Mouse (Mus musculus): ENCODE data around the gene Brms1l. TPM values are rescaled to one million over a fixed set of nuclear protein-coding genes. Genes with fewer than 3 reads are reported as not detected.
"Not testable (repeated sequence)": the region's sequence is repeated elsewhere in the genome, so short reads cannot be mapped to it uniquely, and the experiment has no call there.

The Brms1l gene
- 10 to 100 TPM; 46.7 to 68.7 (median 56.0) TPM for total RNA-seq (2022)

DNA sequence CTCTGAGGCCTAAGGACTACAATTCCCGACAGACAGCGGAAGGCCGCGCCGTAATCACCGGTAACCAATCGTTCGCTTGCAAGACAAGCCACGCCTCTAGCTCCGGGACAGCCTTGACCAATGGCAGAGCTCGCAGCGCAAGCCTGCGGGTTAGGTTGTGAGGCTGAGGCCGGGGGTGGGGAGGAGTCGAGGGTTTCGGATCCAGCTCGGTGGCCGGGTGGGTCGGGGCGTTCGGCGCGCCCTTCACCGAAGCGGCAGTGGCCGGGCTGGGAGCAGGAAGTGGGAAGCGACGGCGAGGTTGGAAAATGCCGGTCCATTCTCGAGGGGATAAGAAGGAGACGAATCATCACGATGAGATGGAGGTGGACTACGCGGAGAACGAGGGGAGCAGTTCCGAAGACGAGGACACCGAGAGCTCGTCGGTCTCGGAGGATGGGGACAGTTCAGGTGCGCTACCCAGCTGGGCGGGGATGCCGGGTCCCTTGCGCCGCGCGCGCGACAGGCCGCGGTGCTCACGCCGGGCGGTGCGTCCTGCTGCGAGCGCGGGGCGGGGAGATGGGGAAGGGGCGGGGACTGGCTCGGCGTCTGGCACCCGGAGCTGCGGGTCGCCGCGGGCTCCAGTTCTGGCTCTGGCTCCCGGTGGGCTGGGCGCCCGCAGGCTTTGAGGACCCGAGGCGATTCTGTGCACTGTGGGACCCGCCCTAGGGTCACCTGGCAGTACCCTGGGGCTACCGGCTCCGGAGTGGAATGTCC, at the start of gene Brms1l:
Gene Brms1l (plus strand): TSS at position 126 of the 753 bp plus-strand sequence.
- DNase-seq, result peak; percentile 96

GRCm38 (mm10) chr12:55794485-55794884, 41.6 kb upstream of the Brms1l start:
- not testable (repeated sequence) for DNase-seq

- no peak for DNase-seq
Observed at GRCm38 (mm10) chr12:55797103-55797502, 39.0 kb upstream of the Brms1l start.

DNA sequence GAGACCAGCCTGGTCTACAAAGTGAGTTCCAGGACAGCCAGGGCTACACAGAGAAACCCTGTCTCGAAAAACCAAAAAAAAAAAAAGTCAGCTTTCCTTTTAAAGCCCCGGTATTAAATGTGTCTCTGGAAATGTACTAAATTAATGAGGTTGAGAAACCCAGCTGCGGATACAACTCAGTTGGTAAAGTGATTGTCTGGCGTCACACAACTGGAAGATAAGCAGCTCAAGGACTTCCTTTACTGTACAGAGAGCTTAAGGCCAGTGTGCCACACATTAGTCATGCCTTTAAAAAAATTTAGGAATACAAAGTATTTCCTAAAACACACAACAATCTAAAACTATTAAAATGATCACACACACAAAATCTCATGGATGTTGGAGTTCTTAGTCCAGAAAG, 37.4 kb upstream of the Brms1l start:
- no peak for DNase-seq

- no peak for DNase-seq
Observed at GRCm38 (mm10) chr12:55800144-55800543, 36.0 kb upstream of the Brms1l start.

GRCm38 (mm10) chr12:55801131-55801530, 35.0 kb upstream of the Brms1l start:
- no peak for DNase-seq

GRCm38 (mm10) chr12:55805035-55805434, 31.1 kb upstream of the Brms1l start:
- no peak for DNase-seq

DNA sequence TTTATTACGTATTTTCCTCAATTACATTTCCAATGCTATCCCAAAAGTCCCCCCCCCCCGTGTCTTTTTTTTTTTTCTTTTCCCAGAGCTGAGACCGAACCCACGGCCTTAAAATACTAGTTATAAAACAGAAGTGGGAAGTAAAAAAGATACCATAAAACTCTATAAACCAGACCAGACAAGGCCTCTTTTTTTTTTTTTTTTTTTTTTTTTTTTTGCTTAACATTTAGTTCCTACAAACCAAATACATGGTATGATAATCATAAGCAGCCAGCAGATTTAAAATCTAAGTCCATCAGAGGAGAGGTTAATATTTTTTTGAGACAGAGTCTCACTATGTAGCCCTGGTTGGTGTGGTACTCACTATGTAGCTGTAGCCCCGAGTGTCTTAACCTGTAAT, 19.6 kb upstream of the Brms1l start:
- no peak for DNase-seq

- peak; percentile 22 for DNase-seq
Observed at GRCm38 (mm10) chr12:55820119-55820660, 15.9 kb upstream of the Brms1l start.

DNA sequence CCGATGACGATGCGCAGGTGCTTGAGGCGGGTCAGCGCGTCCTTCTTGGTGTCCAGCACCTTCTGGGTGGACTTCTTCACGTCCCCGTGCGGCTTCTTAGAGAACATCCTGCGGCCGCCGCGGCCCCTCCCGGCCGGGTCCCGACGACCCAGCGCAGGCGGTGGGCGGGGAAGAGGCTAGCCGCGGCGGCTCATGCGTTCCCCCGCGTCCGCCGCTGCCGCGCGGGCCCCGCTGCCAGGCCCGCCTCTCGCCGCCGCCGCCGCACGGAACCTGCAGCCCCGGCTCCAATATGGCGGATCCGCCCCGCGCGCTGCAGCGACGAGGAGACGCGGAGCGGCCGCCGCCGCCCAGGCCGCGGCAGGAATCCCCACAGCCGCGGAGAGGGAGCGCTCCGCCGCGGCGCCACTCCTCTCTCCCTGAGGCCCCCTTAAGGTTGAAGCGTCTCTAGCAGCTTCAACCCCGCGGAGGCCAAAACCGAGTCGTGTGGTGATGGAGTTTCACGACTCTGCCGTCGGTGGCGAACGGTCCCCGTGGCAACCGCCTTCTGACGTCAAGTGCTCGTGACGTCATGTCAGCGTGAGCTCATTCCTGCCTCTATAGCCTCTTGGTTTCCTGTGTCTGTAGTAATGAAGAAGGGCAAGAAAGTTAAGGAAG, 15.3 kb upstream of the Brms1l start, which contains the start of gene Ralgapa1:
Gene Ralgapa1 (minus strand): TSS at position 507 of the 654 bp plus-strand sequence.
- peak; percentile 81 for DNase-seq

DNA sequence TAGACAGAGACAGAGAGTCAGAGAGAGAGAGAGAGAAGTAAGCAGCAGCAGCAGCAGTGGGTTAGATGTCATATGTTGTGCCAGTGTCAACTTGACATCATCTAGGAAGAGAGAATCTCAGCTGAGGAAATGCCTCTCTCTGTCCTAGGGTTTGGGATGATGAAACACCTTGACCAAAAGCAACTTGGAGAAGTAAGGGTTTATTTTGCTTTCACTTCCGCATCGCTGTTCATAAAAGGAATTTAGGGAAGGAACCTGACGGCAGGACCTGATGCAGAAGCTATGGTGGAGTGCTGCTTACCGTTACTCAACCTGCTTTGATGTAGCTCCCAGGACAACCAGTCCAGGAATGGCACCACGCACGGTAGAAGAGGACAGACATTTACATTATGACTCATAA, 12.1 kb upstream of the Brms1l start:
- no peak for DNase-seq

GRCm38 (mm10) chr12:55825537-55825936, 10.6 kb upstream of the Brms1l start:
- no peak for DNase-seq

GRCm38 (mm10) chr12:55831101-55831500, 5.0 kb upstream of the Brms1l start:
- peak; percentile 51 for DNase-seq

GRCm38 (mm10) chr12:55832961-55833360, 3.2 kb upstream of the Brms1l start:
- no peak for DNase-seq

DNA sequence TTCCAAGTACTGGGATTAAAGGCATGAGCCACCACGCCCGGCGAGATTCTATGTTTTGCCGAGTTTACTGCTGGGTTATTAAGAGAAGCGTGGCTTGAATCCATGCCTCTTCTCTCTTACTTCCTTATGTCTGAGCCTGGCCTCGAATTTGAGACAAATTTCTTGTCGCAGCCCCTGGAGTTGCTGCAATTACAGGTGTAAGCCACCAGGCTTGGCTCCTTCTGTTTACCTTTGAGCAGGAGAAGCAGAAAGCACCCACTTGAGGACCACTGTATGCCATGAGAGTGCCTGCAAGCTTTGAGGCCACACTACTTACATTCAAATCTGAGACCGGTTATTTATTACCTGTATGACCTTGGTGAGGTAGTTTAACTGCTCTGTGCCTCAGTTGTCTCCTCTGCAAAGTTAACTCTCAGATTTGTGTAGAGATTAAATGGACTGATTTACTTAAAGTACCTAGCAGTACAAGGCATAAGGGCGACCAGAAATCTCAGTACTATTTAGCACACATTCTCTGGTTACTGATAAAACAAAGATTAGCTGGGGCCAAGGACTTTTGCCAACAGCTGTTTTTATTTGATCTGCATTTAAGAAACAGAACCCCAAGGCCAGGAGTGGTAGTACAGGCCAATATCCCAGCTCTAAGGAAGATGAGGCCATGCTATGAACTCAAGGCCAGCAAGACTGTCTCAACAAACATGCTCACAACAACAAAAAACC, 2.1 kb upstream of the Brms1l start:
- peak; percentile 24 for DNase-seq

- DNase-seq, result peak; percentile 10
Observed at GRCm38 (mm10) chr12:55834891-55835290, 1.2 kb upstream of the Brms1l start.

- DNase-seq, result no peak
Observed at GRCm38 (mm10) chr12:55835857-55836198, 296 bp upstream of the Brms1l start.

DNA sequence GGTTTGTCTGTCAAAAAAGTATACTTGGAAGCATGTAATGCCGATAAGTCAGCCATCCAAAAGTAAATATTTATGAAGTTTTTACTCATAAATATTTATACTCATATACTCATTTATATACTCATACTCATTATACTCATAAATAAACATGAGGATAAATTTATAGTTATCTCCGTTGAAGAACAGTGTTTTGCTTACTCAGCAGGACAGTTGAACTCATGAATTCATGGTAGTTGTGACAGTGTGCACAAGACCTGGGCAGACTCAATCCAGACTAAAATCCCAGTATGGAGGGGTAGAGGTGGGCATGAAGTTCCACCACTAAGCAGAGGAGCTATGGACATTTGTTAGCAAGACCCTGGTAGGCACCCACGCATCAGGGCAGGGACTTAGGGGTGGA, 1.4 kb downstream of the Brms1l start:
- no peak for DNase-seq

DNA sequence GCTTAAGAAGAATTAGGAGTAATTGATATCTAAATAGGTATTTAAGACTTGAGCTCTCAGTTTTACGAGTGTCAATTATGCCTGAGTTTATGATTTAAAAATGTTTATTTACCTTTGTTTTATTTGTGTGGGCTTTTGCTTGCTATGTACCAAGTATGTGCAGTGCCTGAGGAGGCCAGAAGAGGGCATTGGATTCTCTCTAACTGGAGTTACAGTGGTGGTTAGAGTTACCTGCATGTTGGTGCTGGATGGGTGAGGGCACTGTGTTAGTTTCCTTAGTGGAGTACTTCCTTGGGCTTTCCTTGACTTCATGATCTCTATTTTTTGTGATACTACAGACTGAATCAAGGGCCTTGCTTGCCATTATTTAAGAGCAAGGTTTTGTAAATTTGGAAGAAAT, 10.6 kb downstream of the Brms1l start:
- DNase-seq, result no peak

GRCm38 (mm10) chr12:55847851-55848250, 11.7 kb downstream of the Brms1l start:
- DNase-seq, result no peak

DNA sequence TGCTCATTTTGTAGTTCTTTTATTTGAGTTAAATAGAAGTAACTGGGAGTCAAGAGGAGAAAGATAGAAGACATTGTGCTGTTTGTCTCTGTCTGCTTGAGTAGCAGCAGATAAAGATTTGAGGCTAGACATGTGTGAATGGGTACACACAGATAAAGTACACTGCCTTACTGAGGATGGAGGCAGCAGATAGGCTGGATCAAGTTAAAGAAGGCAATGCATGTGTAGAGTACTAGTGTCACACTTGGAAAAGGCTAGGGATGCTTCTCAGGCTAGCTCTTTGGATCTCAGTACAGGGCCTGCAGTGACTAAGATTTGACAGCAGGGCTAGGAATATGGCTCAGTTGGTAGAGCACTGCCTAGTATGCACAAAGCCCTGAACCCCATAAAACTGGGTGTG, 14.5 kb downstream of the Brms1l start:
- no peak for DNase-seq

DNA sequence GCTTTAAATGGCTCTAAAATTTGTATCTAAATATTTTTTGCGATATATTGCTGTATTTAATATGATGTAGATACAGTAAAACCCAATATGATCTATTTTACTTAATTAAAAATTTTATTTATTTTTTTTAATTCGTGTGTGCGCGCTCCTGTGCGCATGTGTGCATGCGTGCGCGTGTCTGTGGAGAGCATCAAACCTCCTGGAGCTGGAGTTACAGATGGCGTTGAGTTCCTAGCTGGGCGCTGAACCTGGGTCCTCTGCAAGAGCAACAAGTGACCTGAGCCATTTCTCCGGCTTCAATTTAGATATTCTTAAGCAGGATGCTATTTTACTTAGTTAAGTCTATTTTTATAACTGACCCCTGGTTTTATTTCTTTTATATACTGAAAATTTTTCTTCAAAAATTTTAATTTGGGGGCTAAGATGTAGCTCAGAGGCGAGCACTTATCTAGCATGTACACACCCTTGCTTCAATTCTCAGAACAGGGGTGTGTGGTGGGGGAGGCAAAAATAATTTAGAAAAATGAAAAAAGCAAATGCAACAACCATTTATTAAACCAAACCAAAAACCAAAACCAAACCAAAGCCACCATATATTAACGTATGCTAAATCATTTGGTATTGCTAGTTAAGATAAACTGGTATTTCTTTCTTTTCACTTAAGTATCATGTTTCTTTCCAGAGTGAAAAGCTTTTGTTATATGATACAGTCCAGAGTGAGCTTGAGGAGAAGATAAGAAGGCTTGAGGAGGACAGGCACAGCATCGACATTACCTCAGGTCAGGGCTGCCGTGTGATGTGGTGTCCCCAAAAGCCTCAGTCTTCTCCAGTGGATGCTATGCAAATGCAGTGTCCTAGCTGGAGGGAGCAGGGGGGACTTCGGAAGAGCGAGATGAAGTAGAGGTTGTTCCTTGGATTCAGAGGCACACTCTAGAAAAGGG, 23.6 kb downstream of the Brms1l start:
- DNase-seq, result no peak
